Mouse (Mus musculus) gastrocnemius, adult 18-20 months (tissue): Measurements from ENCODE around the gene Nfib. TPM values are rescaled to one million over a fixed set of nuclear protein-coding genes. Genes with fewer than 3 reads are reported as not detected.

ENCODE experiments used
- DNase-seq: peaks from one replicate; pipeline ENCODE4 v3.0.0; 2021; ENCODE audit warnings: low spot score
- total RNA-seq, 2 experiments: library from RNA; stranded (reverse); gene quantifications; 2 replicates each; pipeline ENCODE4 v1.2.3; 2021

Gene Nfib
- total RNA-seq, 2 experiments from 2014 or later: 83.1 to 87.8 TPM

DNA sequence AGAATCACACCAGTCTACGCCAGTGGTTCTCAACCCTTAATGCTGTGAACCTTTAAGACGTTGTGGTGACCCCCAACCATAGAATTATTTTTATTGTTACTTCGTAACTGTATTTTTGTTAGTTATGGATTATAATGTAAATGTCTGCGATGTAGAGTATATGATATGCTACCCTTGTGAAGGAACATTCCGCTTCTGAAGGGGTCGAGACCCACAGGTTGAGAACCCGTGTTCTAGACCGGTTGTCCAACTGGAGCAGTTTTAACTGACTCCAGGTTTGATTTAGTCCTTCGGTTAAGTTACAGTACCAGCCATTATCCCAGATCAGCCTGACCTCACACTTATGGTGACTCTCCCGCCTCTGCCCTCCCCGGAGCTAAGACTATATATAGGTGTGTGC is 70.4 kb downstream of the Nfib start:
- DNase-seq: no peak

DNA sequence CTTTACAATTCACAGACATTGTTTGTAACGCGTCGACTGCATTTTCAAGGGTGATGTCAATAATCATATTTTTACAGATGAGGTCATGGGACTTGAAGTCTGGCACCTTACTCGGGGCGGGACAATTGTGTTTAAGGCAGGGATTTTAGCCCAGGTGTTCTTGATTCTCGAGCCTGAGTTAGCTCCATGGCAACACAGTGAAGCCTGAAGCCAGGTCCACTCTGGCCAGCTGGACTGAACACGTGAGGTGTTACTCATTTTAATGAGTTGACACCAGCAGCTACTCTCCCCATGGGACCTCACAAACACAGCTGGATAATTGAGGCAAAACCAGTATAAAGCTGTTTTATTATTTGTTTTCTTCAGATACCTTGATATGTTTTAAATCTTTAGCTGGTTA is 71.2 kb downstream of the Nfib start:
- no peak for DNase-seq

DNA sequence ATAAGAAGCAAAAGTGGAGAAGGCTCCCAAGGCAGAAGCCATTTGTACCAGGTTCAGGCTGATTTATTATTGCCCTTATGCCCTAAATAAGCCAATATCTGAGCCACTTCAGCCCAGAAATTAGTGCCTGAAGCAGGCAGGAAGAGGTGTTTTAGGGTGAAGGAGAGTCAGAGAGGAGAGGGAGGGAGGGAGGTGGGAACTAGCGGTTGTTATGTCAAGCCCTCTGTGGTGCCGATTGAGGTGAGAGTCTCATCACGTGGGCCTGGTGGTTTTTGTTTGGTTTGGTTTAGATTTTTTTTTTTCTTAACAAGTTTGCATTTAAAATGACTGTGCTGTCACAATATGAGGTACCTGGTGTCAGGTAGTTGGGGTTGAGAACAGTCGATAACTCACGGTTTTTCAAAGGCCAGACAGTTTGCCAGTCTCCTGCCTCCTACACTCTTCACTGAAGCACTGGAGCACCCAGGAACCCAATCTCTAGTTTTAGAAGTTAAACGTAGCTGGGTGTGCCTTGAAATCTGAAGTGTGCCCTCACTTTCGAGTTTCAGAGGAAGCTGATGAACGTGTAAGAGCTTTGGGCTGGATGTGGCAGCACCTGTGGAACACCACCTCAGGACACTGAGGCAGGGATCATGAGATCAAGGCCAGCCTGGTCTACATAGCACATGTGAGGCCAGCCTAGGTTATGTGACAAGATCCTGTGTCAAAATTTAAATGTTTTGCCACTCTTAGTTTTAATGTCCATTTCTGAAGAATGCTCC is 81.1 kb downstream of the Nfib start:
- no peak for DNase-seq

DNA sequence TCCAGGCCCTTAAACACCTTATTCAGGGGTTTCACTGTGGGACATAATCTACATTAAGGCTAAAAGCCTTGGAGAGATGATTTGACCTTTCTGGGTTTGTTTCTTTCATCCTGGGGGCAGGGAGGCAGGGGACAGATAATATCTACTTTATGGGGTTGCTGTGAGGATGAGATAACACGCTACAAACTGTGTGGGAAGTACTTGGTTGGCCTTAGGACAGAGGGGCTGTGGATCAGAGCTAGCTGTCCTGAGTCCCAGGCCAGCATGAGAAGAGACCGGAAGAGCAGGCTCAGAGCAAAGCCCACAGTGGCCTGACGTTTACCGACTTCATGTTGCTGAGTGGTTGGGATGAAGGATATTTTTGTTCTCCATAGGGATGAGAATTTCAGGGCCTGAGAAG is 81.7 kb downstream of the Nfib start:
- no peak for DNase-seq

DNA sequence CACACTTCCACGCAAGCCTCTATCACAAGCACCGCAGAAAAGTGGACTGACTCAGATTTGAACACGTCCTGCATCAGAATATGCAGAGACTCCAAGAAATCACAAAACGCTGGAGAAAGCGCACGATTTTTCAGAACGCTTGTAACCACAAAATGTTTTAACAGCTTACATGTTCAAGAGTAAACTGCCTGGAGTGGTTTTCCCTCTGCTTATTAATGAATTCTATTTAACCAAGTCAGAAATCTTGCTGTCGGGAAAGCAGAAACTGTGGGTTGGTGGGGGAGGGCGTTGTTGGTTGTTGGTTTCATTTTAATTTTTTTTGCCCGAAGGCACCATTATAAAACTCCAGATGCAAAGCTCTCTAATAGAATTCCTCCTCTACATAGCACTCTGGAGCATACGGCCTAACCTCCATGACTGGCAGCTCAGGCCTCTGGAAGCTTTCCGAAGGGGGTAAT is 82.4 kb downstream of the Nfib start:
- DNase-seq: no peak

DNA sequence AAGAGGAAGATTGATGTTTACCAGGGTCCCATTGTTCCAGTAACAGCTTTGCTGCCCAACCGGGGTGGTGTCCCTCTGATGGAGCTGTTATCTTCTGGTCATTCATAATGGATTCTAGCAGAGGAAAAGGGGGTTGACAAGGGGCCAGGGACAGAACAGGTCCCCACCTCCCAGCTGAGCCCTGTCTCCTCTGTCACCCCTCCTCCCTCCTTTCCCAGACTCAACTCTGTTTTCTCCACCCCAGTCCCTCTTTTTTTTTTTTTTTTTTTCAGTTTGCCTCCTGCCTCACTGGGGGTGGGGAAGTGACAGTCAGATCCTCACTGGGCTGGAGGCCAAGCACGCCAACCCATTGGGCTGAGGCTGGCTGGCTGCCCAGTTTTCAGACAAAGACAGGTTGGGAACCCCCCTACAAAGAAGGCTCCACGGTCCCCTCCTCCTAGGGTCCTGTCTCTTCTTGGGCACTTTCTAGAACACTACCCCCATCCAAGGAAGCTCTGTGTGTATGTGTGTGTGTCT is 83.2 kb downstream of the Nfib start:
- no peak for DNase-seq

DNA sequence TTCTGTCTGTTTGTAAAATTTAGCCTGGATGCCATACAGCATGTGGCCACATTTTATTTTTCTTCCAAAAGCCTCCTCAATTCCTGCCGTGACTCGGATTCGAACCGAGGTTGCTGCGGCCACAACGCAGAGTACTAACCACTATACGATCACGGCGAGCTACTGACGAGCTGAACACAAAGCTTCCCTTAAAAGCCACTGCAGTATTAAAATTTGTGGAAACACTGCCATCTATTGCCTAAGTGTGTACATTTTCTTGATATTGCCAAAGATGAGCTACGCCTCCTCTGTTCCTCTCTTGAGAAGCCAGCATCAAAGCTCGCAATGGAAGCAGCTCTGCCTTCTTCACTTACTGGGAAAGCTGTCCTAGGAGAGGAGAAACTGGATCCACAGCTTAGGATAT is 86.0 kb downstream of the Nfib start:
- DNase-seq: no peak

DNA sequence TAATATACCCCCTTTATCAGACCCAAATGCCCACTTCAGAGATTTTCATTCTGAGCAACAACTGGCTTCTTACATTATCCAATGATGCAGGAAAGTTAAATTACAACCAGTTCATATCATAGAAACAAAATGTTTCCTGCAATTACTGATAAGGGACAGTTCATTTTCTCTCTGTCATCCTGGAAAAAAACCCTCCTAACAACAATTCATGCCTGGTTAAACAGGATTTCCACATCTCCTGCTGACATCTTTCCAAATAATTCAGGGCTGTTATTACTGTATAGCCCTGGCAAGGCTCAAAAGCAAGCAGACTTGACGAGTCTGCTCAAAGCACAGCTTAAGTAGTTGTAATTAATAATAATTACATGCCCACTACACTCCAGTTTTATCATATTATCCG is 86.5 kb downstream of the Nfib start:
- no peak for DNase-seq

DNA sequence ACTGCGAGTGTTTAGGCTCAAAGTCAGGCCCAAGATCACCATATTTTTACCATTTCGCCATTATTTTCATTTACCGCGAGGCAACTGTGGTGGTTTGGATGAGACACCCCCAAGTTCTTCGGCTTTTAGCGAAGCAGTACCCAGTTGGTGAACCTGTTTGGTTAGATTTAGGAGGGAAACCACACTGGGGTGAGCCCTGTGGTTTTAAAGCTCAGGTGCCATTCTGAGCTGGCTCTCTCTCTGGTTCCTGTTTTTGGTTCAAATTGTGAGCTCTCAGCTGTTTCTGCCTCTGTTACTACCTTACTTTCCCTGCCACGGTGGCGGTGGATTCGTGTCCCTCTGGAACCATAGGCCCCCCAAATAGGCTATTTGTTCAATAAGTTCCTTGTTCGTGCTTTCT is 88.3 kb downstream of the Nfib start:
- DNase-seq: no peak

DNA sequence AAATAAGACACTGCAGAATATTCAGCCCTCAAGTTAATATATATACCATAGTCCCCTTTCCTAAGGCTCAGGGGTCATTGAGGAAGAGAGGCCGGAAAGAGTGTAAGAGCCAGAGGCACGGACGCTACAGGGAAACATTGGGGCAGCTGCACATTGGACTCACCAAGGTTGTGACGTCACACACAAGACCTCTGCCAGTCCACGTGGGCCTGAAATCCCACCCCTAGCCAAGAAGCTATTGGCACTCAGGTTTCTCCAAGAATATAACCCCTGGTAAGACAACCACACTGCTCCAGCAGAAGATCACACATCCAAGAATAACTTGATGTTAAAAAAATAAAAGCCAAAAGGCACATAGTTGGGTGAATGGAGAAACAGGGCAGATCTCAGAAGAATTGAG is 89.8 kb downstream of the Nfib start:
- peak; percentile 84 for DNase-seq

DNA sequence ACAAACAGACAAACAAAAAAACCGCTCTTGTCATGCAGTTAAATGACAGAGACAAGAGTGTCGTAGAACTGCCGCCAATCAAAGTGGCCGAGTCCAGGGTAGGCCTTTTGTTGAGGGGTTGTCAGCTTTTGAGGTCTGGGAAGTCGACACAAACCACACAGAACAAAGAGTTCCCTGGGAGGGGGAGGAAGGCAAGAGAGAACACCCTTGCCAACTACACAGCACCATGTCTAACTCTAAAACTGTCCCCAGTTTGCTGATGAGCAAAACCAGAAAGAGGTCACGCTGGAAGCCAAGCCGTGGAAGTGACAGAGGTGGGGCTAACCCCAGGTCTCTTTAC is 91.1 kb downstream of the Nfib start:
- no peak for DNase-seq

DNA sequence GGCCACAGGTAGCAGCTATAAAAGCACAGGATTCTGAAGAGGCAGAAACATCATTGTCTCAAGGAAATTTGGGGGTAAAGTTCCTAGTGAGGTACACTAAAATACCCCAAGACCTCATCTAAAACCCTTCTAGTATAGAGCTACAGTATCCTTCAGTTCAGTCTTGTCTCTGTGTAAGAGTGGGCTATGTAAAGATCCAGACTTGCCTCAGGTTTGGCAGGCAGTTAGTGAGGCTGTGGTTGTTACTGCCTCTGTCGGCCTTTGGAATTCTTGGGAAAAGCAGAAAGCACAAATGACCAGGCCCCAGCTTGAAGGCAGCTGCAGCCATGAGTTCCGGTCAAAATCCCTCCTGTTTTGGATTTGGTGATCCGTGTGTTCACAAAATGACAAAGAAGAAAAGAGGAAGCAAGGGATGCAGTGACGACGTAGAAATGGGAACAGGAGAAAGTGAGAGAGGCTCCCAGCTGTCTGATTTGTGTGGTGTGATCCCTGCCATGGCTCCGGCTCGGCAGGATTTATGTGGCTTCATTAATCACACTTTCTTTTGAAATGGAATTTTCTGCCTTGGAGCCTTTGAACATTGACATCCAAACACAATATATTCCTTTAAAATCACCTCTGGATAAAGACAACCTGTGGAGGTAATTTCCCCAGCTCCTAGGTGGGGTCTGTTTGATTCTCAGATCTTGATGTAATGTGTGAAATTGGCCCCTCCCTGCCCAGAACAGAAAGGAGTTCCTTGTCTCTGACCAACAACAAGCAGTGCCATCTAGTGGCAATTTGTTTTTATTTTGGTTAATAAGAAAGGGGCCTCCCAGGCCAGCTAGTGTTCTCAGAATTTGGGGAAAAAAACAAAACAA is 91.7 kb downstream of the Nfib start:
- peak; percentile 73 for DNase-seq

DNA sequence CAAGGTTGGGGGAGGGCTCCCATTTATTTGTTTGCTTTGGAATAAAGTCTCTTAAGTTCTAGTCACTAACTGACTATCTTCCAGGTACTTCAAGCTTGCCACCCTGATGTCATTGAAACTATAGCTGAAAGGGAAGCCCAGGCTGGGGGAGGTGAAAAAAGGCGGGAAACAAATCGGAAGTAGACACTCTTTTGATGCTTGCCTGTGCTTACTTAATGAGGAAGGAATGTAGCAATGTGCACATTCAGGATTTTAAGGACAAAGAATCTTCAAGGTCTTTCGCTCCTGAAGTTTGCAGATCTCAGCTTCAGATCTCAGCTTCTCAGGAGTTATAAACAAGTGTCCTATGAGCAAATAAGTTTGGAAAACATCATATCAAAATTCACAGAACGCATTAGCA is 95.9 kb downstream of the Nfib start:
- peak; percentile 26 for DNase-seq

DNA sequence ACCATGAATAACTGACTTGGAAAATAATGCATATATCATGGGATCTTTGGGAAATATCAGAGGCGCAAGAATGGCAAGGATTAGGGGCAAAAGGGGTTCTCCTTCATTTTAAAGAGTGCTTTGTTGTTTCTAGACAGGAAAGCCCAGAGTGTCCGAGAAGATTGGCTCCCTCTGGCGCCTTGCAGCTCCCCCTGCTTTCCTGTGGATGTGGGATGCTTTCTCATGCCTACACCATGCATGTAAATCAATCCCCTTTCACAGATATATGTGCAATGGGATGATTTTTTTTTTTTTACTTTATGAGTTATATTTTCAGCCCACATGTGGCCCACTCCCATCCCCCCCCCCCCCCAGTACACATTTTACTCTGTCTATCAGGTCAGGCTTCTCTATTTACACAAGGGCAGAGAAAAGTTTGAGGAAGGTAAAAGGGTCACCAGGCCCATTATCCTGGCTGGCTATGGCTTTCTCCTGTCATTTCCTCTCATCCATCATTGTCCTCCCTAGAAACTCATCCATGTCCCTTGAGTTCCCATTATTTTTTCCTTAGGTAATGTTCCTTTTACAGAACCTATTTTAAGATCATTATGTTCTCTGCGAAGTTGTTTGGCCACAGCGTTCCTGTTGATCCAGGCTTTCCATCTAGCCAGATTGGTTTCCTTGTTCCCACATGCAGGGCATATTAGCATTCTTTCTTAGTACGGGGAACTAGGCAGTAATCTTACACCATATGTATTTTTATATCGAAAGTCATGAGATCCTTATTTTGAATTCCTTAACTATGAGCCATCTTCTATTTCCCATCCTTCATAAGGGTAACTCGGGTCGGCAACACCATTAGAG is 96.6 kb downstream of the Nfib start:
- DNase-seq: peak; percentile 60

DNA sequence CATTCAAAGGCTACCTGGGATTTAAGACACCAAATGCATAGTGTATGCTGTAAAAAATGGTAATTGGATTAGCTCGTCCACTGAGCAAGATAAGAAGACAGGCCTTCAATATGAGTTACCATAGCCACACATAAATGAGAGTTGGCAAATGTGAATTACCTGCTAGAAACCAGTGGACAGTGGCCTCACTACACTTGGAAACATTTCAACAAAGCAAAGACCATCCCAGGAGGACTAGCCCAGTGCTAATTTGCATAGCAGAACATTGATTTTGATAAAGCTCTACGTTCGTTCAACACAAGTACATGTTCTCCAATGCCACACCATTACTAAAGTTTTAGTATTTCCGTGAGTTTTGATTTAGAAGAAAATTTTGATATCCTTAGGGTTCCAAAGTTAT is 98.3 kb downstream of the Nfib start:
- DNase-seq: no peak

DNA sequence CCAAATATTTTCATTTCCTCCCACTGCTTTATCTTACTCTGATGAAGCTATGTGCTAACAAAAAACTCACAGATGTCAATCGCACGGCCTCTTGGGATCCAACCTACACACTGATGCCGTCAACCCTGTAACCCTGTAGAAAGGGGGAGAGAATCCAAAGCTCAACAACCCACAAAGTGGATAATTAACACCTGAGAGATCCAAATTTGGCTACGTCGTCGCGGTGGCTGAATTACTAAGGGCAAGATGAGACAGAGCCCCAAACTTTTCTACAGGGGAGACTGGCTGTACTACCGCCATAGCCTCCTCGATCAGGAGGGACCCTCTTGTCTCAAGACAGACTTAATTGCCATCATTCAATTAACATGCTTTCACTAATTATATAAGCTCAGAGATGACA is 99.2 kb downstream of the Nfib start:
- DNase-seq: no peak

DNA sequence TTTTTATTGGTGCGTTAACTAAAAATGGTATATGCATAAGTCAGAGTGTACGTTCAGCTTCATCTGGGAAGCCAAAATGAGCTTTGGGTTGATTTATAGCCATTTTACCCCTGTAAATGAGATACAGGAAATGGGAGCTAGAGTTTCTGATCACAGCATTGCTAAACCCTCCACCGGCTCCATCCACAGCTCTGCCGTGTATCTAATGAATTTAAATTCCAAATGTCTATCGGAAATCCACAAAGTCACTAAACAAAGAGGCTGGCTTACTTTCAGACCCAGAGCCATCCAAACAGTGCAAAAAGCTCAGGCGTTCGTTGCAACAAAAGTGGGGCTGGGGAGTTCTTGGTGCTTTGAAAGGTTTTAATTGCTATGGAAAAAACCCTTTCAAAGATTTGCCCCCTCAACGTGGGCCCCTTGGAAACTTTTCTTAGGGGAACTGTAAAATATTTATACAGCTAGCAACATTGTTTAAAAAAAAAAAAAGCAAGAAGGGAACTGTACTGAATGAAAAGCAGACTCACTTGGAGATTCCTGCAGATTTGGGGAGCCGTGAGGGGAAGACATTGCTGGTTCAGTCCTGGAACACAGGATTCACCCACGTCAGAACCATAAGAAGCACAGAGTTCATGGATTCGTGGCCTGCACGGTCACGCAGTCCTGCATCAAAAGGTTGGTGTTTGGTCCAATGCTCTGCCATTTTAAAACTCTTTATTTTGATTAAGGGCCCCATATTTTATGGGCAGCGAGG is 100.3 kb downstream of the Nfib start:
- DNase-seq: no peak

DNA sequence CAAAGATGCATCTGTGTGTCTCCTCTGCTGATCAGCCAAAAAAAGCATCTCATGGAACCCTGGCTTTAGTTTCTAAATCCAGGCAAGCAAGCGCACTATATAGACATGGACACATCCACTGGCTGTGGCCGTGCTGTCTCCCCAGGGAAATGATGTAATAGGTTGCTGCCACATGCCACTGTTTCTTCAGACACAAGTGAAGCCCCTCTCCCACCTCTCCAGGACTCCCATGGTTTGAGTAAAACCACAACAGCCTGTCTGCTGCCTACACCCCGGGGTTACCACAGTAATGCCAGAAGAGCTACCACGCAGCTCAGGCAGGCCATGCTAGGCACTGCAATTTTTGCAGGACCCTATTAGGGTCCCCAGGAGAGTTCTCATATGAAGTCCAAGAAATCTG is 101.0 kb downstream of the Nfib start:
- DNase-seq: no peak

DNA sequence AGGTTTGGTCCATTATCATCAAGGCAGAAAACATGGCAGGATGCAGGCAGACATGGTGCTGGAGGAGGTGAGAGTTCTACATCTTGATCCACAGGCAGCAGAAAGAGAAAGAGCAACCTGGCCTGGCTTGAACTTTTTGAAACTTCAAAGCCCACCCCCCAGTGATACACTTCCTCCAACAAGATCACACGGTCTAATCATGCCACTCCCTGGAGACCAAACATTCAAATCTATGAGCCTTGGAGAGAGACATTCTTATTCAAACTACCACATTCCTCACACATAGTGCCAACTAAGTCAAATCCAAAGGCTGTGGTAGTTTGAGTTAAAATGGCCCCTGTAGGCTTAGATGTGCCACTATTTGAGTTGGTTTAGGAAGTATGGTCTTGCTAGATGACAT is 104.9 kb downstream of the Nfib start:
- DNase-seq: no peak

DNA sequence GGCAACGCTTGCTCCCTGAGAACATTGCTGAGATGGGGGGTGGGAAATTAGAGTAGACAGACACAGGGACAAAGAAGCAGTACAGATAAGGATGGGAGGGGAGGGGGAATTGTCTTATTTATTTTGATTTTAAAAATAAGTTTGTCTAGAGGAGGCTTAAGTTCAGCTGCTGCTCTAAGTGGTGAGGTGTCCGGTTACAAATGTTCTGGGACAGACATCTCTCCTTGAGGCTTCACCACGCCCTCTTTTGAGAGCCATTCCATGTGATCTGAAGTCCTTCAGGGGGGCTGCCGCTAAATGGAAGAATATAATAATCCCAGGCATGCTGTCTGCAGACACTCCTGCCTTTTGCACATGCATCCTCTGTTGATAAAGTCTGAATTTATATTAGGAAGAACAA is 107.1 kb downstream of the Nfib start:
- peak; percentile 57 for DNase-seq
